Mouse (Mus musculus): ENCODE data around the gene Ssxb5.
"Not testable (repeated sequence)": the region's sequence is repeated elsewhere in the genome, so short reads cannot be mapped to it uniquely, and the experiment has no call there.

Ssxb5 gene

DNA sequence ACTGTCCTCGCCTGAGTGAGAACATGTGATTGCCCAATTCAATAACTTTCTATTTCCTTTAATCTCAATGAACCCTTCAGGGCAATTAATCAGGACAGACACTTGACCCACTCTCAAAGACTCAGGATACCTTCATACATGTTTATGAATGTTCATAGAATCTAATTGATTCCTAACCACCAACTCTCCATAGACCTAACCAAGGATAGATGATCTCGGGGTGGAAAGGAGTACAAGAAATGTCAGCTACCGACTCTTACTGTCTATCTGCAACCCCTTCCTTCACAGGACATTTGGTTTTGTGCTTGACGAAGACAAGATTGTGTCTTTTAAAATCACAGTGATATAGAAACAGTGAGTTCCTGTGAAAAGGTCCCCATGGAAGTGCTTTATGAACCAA is at the start of gene Ssxb5:
Gene Ssxb5, plus strand, starts transcription at position 301 of the 400 bp plus-strand sequence.
- not testable (repeated sequence) for DNase-seq

DNA sequence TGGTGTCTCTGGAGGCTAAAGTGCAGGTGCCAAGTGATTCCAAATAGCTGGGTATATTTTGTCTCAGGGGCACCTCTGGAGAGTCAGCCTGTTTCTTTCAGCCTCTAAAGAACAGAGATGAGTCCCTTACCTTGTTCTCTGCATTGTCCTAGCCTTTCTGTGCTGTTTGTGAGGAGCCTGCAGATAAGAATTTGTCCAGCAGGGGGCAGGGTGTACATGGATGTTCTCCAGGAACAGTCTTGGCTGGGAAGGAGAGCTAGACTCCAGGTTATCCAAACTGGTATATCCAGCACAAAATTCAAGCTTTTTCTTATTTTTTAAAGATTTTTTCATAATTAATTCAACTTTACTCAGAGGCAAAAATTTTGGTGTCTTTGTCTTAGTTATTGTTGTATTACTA is 28.6 kb downstream of the Ssxb5 start:
- peak; percentile 50 to 52 for DNase-seq

DNA sequence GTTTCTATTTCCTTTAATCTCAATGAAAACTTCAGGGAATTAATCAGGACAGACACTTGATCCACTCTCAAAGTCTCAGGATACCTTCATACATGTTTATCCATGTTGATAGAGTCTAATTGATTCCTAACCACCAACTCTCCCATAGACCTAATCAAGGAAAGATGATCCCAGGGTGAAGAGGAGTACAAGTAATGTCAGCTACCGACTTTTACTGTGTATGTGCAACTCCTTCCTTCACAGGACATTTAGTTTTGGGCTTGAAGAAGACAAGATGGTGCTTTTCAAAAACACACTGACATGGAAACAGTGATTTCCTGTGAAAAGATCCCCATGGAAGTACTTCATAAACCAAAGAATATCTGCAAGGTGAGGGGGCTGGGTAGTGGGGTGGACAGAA is 40.2 kb downstream of the Ssxb5 start, which contains the start of gene Gm6592:
Gene Gm6592, plus strand, starts transcription at position 301 of the 400 bp plus-strand sequence.
- DNase-seq: no peak

DNA sequence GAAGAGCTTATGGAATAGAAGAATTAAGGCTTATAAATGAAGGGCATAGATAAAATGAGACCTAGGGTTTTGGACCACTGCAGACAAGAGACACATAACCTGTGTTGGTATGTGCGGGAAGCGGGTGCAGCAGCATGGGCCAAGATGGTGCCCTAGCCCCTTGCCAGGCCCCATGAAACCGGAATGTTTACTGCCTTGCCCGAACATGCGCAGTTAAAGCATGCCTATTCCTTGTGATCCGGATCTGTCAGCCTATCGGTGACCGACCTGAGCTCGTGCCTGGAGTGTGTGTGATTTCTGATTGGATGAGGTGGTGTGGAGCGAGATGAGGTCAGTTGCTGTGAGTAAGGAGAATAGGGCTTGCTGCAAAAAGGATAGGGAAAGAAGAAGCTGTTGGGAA is 49.0 kb downstream of the Ssxb5 start:
- DNase-seq: no peak
